Mouse (Mus musculus) neural tube, embryonic 15.5 days (tissue): Measurements from ENCODE around the gene Tspan4. TPM values are rescaled to one million over a fixed set of nuclear protein-coding genes. Genes with fewer than 3 reads are reported as not detected.

Experiments used
- ATAC-seq: fragments of 200-750 bp; cut with Nextera tagmentation; 2 replicates; pipeline ENCODE4 v1.8.0; 2017; ENCODE audit warnings: mild to moderate bottlenecking, moderate TSS enrichment, moderate library complexity; ENCODE audit not compliant: low FRiP score
- H3K27ac ChIP-seq: fragments of 300-500 bp; sonication (generic); replicated peaks from 2 replicates; pipeline ENCODE4 v1.5.1; 2015; ENCODE audit warnings: mild to moderate bottlenecking, inconsistent platforms
- H3K27me3 ChIP-seq: fragments of 300-500 bp; sonication (generic); replicated peaks from 2 replicates; pipeline ENCODE4 v1.6.1; 2015; ENCODE audit warnings: inconsistent platforms
- H3K36me3 ChIP-seq: fragments of 300-500 bp; sonication (generic); 2 replicates; pipeline ENCODE4 v1.6.1; 2015; ENCODE audit warnings: inconsistent platforms
- H3K4me1 ChIP-seq: fragments of 300-500 bp; sonication (generic); 2 replicates; pipeline ENCODE4 v1.6.1; 2015; ENCODE audit warnings: inconsistent platforms
- H3K4me2 ChIP-seq: fragments of 300-500 bp; sonication (generic); 2 replicates; pipeline ENCODE4 v1.6.1; 2015; ENCODE audit warnings: inconsistent platforms, mild to moderate bottlenecking, moderate library complexity
- H3K4me3 ChIP-seq: fragments of 300-500 bp; sonication (generic); replicated peaks from 2 replicates; pipeline ENCODE4 v1.5.1; 2015; ENCODE audit warnings: mild to moderate bottlenecking, inconsistent platforms
- H3K9ac ChIP-seq: fragments of 300-500 bp; sonication (generic); replicated peaks from 2 replicates; pipeline ENCODE4 v1.6.1; 2015; ENCODE audit warnings: mild to moderate bottlenecking, inconsistent platforms
- H3K9me3 ChIP-seq: fragments of 300-500 bp; sonication (generic); replicated peaks from 2 replicates; pipeline ENCODE4 v1.6.1; 2016; ENCODE audit warnings: inconsistent platforms
- WGBS: fragments of 180-500 bp; shearing (Covaris S2); methylation state at CpG from one replicate; pipeline ENCODE4 v1.1.7; 2015; ENCODE audit warnings: mixed read lengths; 5-methylcytosine and 5-hydroxymethylcytosine counted together
- polyA plus RNA-seq: library from polyadenylated mRNA; unstranded; fragments of >200 nt; fragmentation: Nextera tagmentation; extraction: Ambion mirVana; gene quantifications from 2 replicates; pipeline ENCODE4 v1.2.1, GENCODE M21; 2015

The Tspan4 gene
- polyA plus RNA-seq, 1 experiment from 2014 or later = 77.3 TPM

GRCm38 (mm10) chr7:141457236-141457635 is 17.8 kb upstream of the Tspan4 start:
- Histone ChIP-seq H3K4me2 (no peak overlapping the region), H3K27me3 (peaks cover 32% of the 10 kb centered on the region), H3K9me3 (no peaks in the 10 kb centered on the region), H3K36me3 (peaks cover 19% of the 10 kb centered on the region), H3K27ac (no peak overlapping the region), H3K4me1 (peaks cover 33% of the 10 kb centered on the region), H3K9ac (no peak overlapping the region), H3K4me3 (no peak overlapping the region)
- no peak for ATAC-seq
- 94% methylated on average over 14 of the region's 14 CpGs for WGBS

GRCm38 (mm10) chr7:141457986-141458660 is 16.9 kb upstream of the Tspan4 start:
- Histone ChIP-seq H3K9ac (no peak overlapping the region), H3K36me3 (peaks cover 15% of the 10 kb centered on the region), H3K4me1 (peaks cover 34% of the 10 kb centered on the region), H3K4me2 (no peak overlapping the region), H3K27me3 (peaks cover 41% of the 10 kb centered on the region), H3K4me3 (no peak overlapping the region), H3K9me3 (no peaks in the 10 kb centered on the region), H3K27ac (no peak overlapping the region)
- ATAC-seq = no peak
- 77% methylated on average over 15 of the region's 15 CpGs for WGBS

GRCm38 (mm10) chr7:141458661-141459060 is 16.4 kb upstream of the Tspan4 start:
- Histone ChIP-seq H3K4me1 (peaks cover 34% of the 10 kb centered on the region), H3K9ac (no peak overlapping the region), H3K9me3 (no peaks in the 10 kb centered on the region), H3K27ac (no peak overlapping the region), H3K4me2 (no peak overlapping the region), H3K27me3 (peaks cover 47% of the 10 kb centered on the region), H3K36me3 (peaks cover 14% of the 10 kb centered on the region), H3K4me3 (no peak overlapping the region)
- ATAC-seq = no peak
- 93% methylated on average over 11 of the region's 11 CpGs for WGBS

GRCm38 (mm10) chr7:141459301-141459711 is 15.7 kb upstream of the Tspan4 start:
- no peaks in the 10 kb centered on the region for H3K9me3 ChIP-seq
- ATAC-seq = no peak
- peaks cover 53% of the 10 kb centered on the region for H3K27me3 ChIP-seq
- peaks cover 34% of the 10 kb centered on the region for H3K4me1 ChIP-seq
- H3K36me3 ChIP-seq = peaks cover 14% of the 10 kb centered on the region
- WGBS = 89% methylated on average over 17 of the region's 17 CpGs
- no peak overlapping the region for H3K4me3 ChIP-seq
- H3K4me2 ChIP-seq = no peak overlapping the region
- H3K9ac ChIP-seq = no peak overlapping the region
- no peak overlapping the region for H3K27ac ChIP-seq

GRCm38 (mm10) chr7:141460001-141460390 is 15.0 kb upstream of the Tspan4 start:
- H3K9ac ChIP-seq = no peak overlapping the region
- ATAC-seq = no peak
- peaks cover 60% of the 10 kb centered on the region for H3K27me3 ChIP-seq
- no peak overlapping the region for H3K27ac ChIP-seq
- H3K4me3 ChIP-seq = no peak overlapping the region
- H3K4me1 ChIP-seq = peaks cover 35% of the 10 kb centered on the region
- H3K9me3 ChIP-seq = no peaks in the 10 kb centered on the region
- WGBS = 85% methylated on average over 5 of the region's 5 CpGs
- no peak overlapping the region for H3K4me2 ChIP-seq
- H3K36me3 ChIP-seq = peaks cover 14% of the 10 kb centered on the region

GRCm38 (mm10) chr7:141460391-141461113 is 14.5 kb upstream of the Tspan4 start, which contains the start of gene Cracr2b:
Cracr2b (plus strand) TSS chr7:141461094.
- no peak for ATAC-seq
- 76% methylated on average over 15 of the region's 15 CpGs for WGBS
- H3K9ac ChIP-seq = peak within 1 kb of the TSS; percentile 41
- peaks cover 39% of the 10 kb centered on the region for H3K4me1 ChIP-seq
- no peak within 1 kb of the TSS for H3K27ac ChIP-seq
- peaks cover 65% of the 10 kb centered on the region for H3K27me3 ChIP-seq
- H3K36me3 ChIP-seq = peaks cover 14% of the 10 kb centered on the region
- H3K9me3 ChIP-seq = no peaks in the 10 kb centered on the region
- H3K4me3 ChIP-seq = peak within 1 kb of the TSS; percentile 35
- peak within 1 kb of the TSS; percentile 72 for H3K4me2 ChIP-seq

GRCm38 (mm10) chr7:141461521-141462332 is 13.3 kb upstream of the Tspan4 start:
- Histone ChIP-seq H3K36me3 (peaks cover 14% of the 10 kb centered on the region), H3K4me2 (peak overlapping the region; percentile 72), H3K9me3 (no peaks in the 10 kb centered on the region), H3K4me1 (peaks cover 29% of the 10 kb centered on the region), H3K4me3 (peak overlapping the region; percentile 35), H3K9ac (peak overlapping the region; percentile 41), H3K27ac (no peak overlapping the region), H3K27me3 (peaks cover 76% of the 10 kb centered on the region)
- 2% methylated on average over 57 of the region's 59 CpGs for WGBS
- ATAC-seq = no peak

GRCm38 (mm10) chr7:141462333-141462821 is 12.7 kb upstream of the Tspan4 start:
- WGBS = 17% methylated on average over 5 of the region's 5 CpGs

GRCm38 (mm10) chr7:141463824-141464602 is 11.0 kb upstream of the Tspan4 start:
- peak overlapping the region; percentile 46 for H3K4me2 ChIP-seq

More at GRCm38 (mm10) chr7:141462333-141462821, 12.7 kb upstream of the Tspan4 start:
- H3K4me1 ChIP-seq = peaks cover 32% of the 10 kb centered on the region
- H3K4me3 ChIP-seq = peak overlapping the region; percentile 35; the same call in 1 of the 2 replicates
- no peak for ATAC-seq
- H3K27ac ChIP-seq = no peak overlapping the region
- peaks cover 14% of the 10 kb centered on the region for H3K36me3 ChIP-seq
- H3K9ac ChIP-seq = no peak overlapping the region
- no peaks in the 10 kb centered on the region for H3K9me3 ChIP-seq
- H3K27me3 ChIP-seq = peaks cover 78% of the 10 kb centered on the region
- H3K4me2 ChIP-seq = peak overlapping the region; percentile 72

GRCm38 (mm10) chr7:141464603-141465201 is 10.3 kb upstream of the Tspan4 start:
- Histone ChIP-seq H3K27ac (no peak overlapping the region), H3K9me3 (no peaks in the 10 kb centered on the region), H3K9ac (no peak overlapping the region), H3K4me3 (peak overlapping the region; percentile 16), H3K4me2 (peak overlapping the region; percentile 46), H3K27me3 (peaks cover 71% of the 10 kb centered on the region), H3K36me3 (peaks cover 5% of the 10 kb centered on the region), H3K4me1 (peaks cover 51% of the 10 kb centered on the region)
- 5% methylated on average over 38 of the region's 38 CpGs for WGBS
- no peak for ATAC-seq

More at GRCm38 (mm10) chr7:141463824-141464602, 11.0 kb upstream of the Tspan4 start:
- H3K4me1 ChIP-seq = peaks cover 46% of the 10 kb centered on the region
- no peak overlapping the region for H3K9ac ChIP-seq
- H3K27me3 ChIP-seq = peaks cover 78% of the 10 kb centered on the region
- H3K36me3 ChIP-seq = peaks cover 10% of the 10 kb centered on the region
- H3K27ac ChIP-seq = no peak overlapping the region
- 27% methylated on average over 12 of the region's 12 CpGs for WGBS
- ATAC-seq = no peak
- H3K9me3 ChIP-seq = no peaks in the 10 kb centered on the region
- H3K4me3 ChIP-seq = peak overlapping the region; percentile 16
